Mouse (Mus musculus): ENCODE measurements around the gene Vmn2r32. TPM values are rescaled to one million over a fixed set of nuclear protein-coding genes. Genes with fewer than 3 reads are reported as not detected.

The Vmn2r32 gene
- polyA plus RNA-seq (2014; fragmentation: Illumina TruSeq; extraction: RNeasy Lipid Tissue Mini Kit (QIAGEN cat#74804); ENCODE audit: low read depth, low replicate concordance) = not detected

DNA sequence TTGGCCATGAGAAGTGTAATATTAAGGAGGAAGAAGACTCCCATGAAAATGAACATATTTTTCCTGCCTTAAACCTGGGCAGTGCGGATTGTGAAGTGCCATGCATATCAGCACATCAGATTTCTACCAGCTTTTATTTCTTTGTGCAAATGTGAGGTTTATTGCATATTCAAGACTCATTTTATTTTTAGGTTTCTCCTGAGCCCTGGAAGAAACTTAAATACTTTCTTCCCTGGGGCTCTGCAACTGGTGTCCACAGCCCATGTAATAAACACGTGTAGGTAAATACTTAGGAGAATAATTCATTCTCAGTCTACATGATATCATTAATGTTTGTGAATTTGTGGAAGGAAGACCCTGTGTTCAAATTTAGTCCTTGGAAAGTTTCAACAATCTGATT lies at the start of gene Vmn2r32:
Gene Vmn2r32 (minus strand): TSS at position 101 of the 400 bp plus-strand sequence.

Other genes with a start within 250 kb of the Vmn2r32 start
- gene Vmn2r29, start 232.7 kb downstream of the Vmn2r32 start, polyA plus RNA-seq (2014; fragmentation: Illumina TruSeq; extraction: RNeasy Lipid Tissue Mini Kit (QIAGEN cat#74804); ENCODE audit: low read depth, low replicate concordance) = 7.9 TPM
- gene Gm45844, start 201.7 kb downstream of the Vmn2r32 start, polyA plus RNA-seq (2014; fragmentation: Illumina TruSeq; extraction: RNeasy Lipid Tissue Mini Kit (QIAGEN cat#74804); ENCODE audit: low read depth, low replicate concordance) = 11.4 TPM
- gene Clcn4, start 179.2 kb downstream of the Vmn2r32 start, polyA plus RNA-seq (2014; fragmentation: Illumina TruSeq; extraction: RNeasy Lipid Tissue Mini Kit (QIAGEN cat#74804); ENCODE audit: low read depth, low replicate concordance) = 102 TPM
- not detected for gene Vmn2r30, start 142.4 kb downstream of the Vmn2r32 start, polyA plus RNA-seq (2014; fragmentation: Illumina TruSeq; extraction: RNeasy Lipid Tissue Mini Kit (QIAGEN cat#74804); ENCODE audit: low read depth, low replicate concordance)
- gene Gm45783, start 105.4 kb downstream of the Vmn2r32 start, polyA plus RNA-seq (2014; fragmentation: Illumina TruSeq; extraction: RNeasy Lipid Tissue Mini Kit (QIAGEN cat#74804); ENCODE audit: low read depth, low replicate concordance) = not detected
- gene Vmn2r31, start 80.3 kb downstream of the Vmn2r32 start, polyA plus RNA-seq (2014; fragmentation: Illumina TruSeq; extraction: RNeasy Lipid Tissue Mini Kit (QIAGEN cat#74804); ENCODE audit: low read depth, low replicate concordance) = not detected
- not detected for gene Vmn2r33, start 86.8 kb upstream of the Vmn2r32 start, polyA plus RNA-seq (2014; fragmentation: Illumina TruSeq; extraction: RNeasy Lipid Tissue Mini Kit (QIAGEN cat#74804); ENCODE audit: low read depth, low replicate concordance)
- not detected for gene Vmn2r34, start 209.5 kb upstream of the Vmn2r32 start, polyA plus RNA-seq (2014; fragmentation: Illumina TruSeq; extraction: RNeasy Lipid Tissue Mini Kit (QIAGEN cat#74804); ENCODE audit: low read depth, low replicate concordance)